Mouse (Mus musculus) right cerebral cortex, adult 2 months (tissue): ENCODE measurements around the gene C5ar2.
"Not testable (repeated sequence)": the region's sequence is repeated elsewhere in the genome, so short reads cannot be mapped to it uniquely, and the experiment has no call there.

Source experiments
- DNase-seq, 2 experiments: peaks; one replicate each; pipeline ENCODE4 v3.0.0; 2021 to 2022; ENCODE audit warnings: low spot score in 2 of 2

C5ar2 gene

DNA sequence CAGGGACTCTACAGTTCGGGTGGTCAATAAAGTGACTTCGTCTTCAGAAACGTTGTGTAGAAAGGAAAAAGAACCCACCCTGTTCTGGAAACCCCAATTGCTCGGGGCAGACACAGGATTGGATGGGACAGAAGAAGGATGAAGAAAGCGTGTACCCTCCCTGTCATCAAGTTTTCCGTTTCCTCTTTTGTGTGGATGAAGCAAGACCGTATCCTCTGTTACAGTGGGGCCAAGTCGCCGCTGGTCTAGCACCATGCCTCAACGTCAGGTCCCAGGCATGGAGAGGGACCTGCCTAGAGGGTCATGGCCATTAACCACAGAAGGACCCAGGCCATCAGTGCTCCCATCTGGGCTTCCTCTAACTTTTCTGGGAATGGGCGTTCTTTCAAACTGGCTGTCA is 13.9 kb upstream of the C5ar2 start:
- no peak for DNase-seq

DNA sequence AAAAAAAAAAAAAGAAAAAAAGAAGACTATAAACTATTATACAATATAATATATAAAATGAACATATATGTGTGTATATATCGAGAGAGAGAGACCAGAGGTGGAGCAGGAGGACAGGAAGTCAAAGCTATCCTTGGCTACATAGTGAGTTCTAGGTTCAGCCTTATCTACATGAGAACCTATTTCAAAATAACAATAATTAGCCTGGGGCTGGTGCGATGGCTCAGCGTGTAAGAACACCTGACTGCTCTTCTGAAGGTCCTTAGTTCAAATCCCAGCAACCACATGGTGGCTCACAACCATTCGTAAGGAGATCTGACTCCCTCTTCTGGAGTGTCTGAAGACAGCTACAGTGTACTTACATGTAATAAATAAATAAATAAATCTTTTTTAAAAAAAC is 12.0 kb upstream of the C5ar2 start:
- not testable (repeated sequence) for DNase-seq

DNA sequence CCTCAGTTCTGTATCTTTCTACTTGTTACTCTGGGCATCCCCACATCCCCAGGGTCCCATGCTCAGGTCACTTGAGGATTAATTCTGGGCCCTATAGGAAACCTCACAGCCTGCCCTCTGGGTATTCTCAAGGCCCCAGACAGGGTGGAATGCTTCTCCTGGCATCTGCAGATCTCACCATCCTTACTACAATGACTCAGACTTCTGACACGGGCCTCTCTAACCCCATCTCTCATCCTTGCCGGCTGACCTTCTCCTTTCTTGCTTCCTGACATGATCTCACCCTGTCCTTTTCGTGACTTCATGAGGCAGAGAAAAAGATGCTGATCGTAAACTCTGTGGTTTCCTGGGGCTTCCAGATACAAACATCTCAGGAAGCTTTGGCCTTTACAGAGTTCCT is 10.2 kb upstream of the C5ar2 start:
- no peak for DNase-seq

DNA sequence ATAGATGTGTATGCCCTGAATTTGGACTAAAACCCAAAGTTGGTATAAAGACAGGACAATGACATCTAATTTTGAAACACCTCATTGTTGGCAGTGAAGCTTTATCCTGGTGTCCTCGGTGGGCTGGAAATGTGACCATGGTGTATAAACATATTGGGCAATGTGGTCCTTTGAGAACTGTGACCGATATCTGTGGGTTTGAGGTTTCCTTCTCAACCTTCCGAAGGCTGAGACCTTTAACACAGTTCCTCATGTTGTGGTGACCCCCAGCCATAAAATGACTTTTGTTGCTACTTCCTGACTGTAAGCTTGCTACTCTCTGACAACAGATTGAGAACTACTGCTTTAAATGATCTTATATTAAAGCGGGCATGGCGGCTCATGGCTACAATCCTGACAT is 6.7 kb upstream of the C5ar2 start:
- no peak for DNase-seq

DNA sequence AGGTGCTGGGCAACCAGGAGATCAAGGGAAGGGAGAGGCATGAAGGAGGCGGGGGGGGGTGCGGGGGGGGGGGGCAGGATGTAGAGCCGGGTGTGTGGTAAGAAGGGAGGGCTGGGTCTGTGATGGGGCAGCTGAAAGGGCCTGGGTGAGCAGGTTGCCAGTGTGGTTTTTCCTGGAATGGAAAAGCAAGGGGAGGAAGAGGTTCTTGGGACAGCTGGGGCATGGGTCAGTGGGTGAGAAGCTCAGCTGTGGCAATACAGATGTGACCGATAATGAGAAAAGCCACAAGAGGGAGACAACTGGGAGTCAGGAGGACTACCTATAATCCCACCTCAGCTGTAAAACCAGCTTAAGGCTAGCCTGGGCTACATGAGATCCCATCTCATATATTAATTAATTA is 2.0 kb upstream of the C5ar2 start:
- DNase-seq: no peak

DNA sequence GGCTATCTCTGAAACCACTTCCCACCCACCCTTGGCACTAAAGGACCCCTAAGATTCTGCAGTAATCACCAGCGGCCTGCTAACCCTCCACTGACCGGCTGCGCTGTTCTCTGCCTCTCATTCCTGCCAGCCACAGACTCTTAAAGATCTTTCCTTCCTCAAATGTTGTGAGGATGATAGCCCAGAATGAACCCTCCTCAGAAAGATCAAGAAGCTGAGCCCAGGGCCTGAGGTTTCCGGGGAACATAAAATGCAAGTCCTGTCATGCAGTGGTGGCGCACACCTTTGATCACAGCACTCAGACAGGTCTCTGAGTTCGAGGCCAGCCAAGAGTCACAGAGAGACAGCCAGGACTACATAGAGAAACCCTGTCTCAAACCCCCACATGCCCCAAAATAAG is 1.8 kb downstream of the C5ar2 start:
- no peak for DNase-seq

DNA sequence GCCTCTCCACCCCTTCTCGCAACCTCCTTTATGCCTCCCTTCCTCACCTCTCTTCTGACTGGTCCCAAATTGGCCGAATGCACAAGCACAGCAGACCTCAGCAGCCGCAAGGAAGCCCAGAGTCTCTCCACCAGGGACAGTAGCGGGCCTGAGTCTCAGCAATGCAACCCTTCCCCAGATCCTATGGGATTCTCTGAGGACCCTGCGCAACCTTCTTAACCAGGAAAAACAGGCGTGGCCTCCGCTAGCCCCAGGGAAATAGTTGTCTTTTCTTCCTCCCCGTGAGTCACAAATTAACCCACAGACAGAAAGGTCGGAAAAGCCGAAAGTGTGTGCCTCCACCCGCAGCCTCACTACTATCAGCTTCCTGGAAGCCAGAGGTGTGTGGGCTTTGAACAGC is 2.2 kb downstream of the C5ar2 start:
- DNase-seq: no peak

DNA sequence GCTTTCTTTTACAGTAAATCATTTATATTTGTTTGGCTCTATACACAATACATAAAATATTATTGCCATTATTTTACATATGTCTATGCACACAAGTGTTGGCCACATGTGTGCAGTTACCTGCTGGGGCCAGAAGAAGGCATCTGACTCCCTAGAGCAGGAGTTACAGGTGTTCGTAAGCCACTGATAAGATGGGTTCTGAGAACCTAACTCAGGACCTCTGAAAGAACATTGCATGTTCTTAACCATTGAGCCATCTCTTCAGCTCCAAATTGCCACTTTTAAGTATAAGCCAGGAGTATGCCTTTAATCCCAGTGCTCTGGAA is 3.0 kb downstream of the C5ar2 start:
- DNase-seq: no peak

DNA sequence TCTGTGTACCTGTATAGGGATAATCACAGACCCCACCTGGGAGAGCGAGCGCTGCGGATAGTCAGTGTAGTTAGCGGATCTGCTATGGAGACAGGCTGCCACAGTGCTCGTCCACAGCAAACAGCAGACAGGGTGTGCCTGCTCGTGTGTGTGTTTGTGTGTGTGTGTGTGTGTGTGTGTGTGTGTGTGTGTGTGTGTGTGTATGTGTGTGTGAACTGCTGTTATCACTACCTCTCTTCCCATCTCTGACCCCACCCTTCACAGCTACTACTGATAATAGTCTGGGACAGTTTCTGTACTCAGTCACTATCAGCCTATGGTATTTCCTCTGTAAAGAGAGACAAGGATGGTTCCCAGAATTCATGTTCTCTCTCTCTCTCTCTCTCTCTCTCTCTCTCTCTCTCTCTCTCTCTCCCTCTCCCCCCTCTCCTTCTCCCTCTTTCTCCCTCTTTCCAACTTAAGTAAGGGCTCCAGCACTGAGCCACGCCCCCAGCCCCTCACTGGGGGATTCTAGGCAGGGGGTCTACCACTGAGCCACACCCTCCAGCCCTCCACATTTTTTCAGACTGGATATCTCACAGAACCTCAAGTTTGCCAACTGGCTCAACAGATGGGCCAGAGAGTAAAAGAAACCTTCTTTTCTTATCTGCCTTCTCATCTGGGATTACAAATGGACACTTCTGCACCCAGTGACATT is 3.5 kb downstream of the C5ar2 start:
- DNase-seq: no peak

DNA sequence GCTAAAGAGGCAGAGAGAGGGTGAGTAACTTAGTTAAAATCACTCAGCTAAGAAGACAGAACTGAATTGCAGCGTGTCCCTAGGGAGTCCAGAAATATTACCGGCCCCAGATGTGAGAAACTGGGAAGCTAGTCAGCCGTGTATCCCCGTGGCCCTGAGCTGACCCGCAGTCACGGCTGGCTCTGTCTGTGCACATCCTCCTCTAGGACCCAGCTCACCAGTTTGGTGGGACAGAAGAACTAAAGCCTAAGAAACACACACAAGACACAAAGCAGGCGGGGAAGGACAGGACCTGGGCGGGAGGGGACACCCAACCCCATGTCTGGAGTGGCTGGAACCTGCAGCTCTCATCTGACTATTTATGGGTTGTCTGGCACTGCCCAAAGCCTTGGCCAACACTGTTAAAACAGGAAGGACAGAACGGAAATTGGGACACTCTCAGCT is 4.4 kb downstream of the C5ar2 start:
- no peak for DNase-seq

DNA sequence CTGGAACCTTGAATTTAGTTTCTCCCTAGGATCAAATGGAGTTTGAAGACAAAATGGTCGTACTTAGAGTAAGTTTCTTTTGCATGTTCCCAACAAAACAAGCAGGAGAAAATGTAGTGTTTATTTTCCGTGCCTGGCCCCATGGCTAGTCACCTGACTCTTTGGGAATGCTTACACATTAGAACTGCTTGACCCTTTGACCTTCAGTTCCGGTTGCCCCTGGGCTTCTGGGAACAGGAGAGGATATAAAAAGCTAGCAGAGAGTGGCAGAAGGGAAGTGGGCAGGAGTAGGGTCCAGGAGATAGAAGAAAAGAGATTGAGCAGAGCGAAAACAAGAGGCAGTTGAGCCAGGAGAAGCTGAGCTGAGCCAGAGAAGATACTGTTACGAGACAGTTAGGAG is 14.1 kb downstream of the C5ar2 start:
- no peak for DNase-seq

DNA sequence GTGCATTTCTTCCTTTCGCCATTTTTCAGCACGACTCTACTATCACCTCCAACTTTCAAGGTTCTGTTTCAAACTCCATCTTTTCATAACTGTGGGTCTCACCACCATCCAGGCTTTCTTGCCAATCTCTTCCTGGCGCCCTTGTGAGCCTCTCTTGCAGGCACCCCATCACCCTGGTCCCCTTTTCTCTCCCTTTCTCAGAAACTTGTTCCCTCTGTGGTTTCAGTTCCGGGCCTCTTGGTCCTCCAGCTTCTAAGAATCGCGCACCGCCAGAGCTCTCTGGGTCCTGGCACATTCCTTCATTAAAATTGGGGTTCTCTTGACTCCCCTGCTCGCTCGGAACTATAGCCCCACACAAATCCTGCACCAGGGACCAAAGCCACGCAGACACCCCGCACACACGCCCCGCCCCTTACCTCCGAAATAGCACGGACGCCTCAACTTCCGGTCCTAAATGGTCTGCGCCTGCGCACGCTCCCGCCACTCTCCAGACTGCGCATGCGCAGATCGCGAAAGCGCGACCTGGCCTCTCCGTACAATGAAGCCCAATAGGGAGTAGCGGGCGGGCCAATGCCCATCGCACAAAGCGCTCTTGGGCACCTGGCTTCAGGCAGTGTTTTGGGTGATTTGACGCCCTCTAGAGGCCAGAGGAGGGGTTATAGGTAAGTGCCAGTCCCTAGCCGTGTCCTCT is 22.2 kb downstream of the C5ar2 start, which contains the start of gene Dhx34:
TSS of gene Dhx34 (minus strand) at position 456 of the 691 bp plus-strand sequence.
- peak; percentile 95 to 96 for DNase-seq

DNA sequence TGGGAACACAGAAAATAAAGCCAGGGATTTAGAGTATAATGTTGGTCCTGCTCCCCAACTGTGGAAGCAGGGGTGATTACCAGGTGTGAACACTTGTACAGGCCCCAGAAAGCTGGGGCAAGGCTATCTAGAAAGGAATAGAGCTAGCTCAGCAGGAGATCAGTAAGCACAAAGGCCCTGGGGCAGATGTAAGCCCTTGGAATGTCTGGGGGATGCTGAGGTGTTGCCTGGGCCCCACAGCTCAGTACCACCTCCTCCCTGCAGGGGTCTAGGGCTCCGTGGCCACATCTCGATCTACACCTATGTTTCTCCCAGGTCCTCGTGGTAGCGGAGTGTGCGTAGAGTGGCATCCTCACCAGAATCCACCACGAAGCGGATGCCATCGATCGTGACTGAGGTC is 30.0 kb downstream of the C5ar2 start:
- no peak for DNase-seq

DNA sequence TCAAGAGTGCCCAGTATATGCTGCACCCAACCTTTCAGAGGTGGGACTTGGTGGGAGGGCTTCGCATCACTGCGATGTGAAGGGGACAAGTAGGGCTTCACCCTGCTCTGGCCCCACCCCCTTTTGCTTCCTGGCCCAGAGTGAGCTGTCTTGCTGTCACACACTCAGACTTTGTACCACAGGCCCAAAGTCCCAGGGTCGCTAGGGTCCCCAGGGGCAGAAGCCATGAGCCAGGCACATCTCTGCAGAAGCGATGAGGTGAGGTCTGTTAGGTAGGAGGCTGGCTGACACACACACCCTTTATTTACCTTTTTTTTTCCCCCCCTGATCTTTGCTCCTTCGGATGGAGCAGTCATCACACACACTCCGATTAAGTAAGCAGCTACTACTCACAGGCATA is 30.8 kb downstream of the C5ar2 start:
- DNase-seq: no peak

DNA sequence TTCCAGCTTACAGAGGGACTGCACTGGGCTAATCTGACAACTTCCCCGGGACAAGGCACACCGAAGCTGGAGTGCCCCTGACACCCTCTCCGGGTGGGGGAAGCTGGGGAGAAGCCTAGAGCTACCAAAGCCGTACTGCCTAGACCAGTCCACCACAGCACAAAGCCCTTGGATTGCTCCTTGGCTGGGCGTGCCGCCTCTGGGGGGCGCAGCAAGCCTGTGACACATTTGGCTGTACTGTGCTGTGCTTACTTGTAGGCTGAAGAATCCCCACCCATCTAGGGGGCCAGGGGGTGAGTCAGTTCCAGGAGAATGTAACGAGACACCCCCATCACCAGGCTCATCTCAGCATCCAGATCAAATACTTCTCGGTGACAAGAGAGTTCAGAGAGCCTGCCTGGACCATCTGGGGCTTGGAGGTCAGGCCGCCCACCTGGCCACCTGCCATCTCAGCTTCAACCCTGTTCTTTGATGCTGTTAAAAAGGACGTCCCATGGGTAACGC is 33.0 kb downstream of the C5ar2 start:
- no peak for DNase-seq

DNA sequence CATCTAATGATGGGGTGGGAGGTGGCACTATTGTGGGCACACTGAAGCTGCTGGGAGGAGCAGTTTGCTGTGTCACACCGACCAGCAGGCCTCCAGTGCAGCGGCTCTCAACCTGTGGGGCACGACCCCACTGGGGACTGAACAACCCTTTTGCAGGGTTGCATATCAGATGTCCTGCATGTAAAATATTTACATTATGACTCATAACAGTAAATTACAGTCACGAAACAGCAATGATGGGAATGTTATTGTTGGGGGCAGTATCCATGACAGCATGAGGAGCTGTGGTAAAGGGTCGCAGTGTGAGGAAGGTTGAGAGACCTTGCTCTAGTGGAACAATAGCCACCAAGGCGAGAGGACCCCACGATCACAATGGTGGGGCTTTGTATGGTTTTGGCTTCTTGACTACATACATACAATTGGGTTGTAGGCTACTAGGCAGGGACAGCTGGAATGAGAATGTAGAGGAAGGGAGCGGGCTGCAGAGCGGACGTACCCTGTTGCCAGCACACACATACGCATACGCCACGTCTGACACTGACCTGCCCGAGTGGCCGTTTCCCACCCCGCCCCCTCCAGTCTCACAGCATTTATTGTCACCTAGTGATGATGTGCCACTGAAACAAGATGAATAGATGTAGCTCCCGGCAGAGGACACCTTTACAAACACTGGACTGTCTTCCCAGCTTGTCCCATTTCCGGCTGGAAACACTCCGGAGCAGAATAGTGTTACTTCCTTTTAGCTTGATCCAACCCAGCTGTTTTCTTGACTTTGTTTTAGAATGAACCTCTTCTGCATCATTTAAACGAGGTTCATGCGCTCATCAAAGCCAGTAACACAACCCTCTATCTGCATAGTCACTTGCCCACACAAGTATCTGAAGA is 34.9 kb downstream of the C5ar2 start:
- DNase-seq: no peak

DNA sequence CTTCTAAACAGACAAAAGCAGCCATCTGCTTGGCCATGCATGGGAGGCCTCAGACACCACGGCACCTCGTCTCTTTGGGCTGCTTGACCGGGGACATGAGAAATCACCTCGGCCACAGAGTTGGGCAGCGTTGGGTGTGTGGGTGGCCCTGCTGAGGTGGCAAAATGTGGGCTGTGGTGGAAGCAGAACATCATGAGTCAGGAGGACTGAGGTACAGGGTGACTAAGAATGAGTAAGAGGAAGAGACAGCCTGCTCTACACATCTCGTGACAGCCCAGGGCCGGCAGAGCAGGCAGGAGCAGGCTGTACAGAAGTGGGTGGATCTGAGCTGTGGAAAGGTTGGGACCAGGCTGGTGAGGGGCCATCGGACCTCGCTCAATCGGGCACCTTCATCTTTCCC is 36.5 kb downstream of the C5ar2 start:
- peak; percentile 66 to 71 for DNase-seq

DNA sequence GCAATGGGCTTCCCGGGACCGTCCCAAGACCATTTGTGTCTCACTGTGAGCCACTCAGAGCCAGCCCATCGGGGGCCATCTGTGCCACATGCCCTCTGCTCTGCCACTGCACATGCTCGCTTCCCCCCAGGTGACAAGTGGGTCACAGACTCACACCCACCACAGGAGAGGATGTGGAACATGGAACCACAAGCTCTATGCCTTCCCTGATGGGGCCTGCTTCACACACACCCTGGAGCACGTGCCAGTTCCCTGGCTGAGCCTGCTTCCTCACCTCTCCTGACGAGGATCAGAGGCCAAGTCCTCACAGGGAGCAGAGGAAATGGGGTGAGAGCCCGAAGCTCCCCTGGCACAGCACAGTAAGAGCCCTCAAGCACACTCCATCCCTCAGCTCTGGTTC is 36.9 kb downstream of the C5ar2 start:
- DNase-seq: no peak

DNA sequence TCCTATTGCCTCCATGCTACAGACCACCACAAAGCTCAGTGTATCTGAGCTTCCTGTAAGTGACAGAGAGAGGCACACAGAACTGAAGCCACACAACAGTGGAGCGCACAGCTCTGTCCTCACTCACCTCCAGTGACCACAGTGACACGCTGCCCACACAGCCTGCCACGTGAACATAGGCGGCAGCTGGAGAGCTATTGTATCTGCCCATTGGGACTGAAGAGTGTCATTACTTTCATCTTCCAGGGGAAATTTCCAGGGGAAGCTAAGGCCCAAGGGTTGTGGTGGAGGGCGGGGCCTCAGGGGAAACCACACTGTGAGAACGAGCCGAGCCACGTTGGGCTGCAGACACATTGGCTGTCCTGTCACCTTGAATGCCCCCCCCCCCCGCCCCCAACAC is 39.2 kb downstream of the C5ar2 start:
- no peak for DNase-seq

DNA sequence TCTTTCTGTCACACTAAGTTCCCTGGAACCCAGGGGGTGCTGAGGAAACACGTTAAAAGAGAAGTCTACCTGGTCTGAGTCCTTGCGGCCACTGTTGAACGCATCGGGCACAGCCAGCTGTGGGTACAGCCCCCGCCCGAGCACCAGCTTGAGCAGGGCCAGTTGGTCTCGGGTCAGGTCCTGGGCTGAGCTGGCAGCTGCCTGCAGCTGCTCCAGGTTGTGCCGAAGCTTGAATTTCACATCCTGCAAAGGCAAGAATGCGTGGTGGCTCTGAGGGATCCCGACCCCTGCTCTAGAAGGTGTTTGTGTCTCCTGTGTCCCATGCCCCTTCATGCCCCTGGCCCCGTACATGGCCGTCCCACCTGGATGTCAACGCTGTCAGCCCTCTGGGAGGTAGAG is 40.5 kb downstream of the C5ar2 start:
- no peak for DNase-seq

DNA sequence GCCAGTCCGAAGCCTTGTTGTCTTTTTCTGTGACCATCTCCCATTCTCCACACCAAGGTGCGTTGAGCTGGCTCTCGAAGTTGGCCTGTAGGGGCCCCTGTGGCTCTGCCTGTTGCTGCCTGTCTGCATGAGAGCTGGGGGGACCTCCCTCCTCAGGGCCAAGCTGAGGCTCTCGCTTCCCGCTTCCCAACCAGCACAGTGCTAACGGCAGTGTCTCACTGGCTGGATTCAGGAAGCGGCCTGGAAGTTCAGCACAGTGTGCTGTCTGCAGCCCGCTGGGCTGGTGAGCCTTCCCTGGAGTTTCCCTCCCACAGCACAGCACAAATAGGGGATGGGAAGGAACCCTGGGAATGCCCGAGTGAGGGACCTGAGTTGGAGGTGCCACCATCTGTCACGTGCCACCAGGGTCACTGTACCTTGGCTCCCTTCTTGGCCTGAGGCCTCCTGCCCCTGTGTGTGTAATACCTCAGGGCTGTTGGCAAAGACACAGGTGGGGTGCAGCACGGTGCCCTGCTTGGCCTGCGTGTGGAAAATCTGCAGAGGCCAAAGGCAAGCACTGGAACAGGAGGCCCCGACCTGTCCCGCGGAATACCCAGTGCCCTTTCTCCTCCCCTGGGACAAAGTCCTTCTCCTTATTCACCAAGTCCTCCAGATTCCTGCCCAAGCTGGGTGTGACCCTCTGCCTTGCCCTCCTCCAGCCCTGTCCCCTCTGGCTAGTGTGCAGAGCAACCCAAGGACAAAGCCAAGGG is 41.0 kb downstream of the C5ar2 start:
- no peak for DNase-seq

DNA sequence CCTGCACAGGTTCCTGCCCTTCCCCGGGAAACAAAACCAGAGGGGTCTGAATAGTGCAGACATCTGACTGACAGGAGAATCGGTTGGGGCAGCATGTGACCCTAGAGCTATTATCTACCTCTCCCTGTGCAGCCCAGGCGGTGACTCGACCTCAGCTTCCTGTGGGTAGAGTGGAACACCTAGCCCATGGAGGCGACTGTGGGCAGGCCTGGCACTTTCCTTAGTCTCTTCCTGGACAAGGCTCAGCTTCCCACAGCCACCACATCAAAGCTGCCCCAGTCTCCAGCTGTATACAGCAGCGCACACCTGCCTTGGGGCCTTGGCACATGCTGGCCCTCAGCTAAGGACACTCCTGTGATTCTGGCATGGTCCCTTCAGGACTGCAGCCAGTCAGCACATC is 42.8 kb downstream of the C5ar2 start:
- DNase-seq: no peak
